Mouse (Mus musculus) testis, postnatal 14 days (tissue): Measurements from ENCODE around the gene Tmem132d.

ENCODE experiments used
- DNase-seq: peaks from one replicate; pipeline ENCODE4 v3.0.0; 2021; ENCODE audit warnings: low spot score

Gene Tmem132d

DNA sequence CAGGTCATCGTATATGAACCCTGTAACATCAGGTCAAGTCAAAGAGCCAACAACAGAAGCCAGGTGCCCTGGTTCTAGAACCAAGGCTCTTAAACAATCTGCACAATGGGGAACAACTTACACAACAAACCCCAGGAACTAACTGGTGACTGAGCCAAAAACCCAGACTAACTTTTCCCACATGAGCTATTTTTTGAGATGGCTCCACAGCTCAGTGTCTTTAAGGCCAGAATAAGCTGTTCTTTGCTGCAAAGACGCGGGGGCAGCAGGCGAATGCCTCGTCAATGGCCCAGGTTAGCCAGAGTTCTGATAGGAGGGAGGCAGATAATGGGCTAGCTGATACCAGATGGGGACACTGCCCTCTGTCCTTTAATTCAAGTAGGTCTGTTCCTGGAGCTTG is 221.8 kb downstream of the Tmem132d start:
- no peak for DNase-seq

- DNase-seq: no peak
Observed at GRCm38 (mm10) chr5:128205716-128206115, 227.2 kb downstream of the Tmem132d start.

GRCm38 (mm10) chr5:128204685-128205320 is 228.1 kb downstream of the Tmem132d start:
- DNase-seq: no peak

DNA sequence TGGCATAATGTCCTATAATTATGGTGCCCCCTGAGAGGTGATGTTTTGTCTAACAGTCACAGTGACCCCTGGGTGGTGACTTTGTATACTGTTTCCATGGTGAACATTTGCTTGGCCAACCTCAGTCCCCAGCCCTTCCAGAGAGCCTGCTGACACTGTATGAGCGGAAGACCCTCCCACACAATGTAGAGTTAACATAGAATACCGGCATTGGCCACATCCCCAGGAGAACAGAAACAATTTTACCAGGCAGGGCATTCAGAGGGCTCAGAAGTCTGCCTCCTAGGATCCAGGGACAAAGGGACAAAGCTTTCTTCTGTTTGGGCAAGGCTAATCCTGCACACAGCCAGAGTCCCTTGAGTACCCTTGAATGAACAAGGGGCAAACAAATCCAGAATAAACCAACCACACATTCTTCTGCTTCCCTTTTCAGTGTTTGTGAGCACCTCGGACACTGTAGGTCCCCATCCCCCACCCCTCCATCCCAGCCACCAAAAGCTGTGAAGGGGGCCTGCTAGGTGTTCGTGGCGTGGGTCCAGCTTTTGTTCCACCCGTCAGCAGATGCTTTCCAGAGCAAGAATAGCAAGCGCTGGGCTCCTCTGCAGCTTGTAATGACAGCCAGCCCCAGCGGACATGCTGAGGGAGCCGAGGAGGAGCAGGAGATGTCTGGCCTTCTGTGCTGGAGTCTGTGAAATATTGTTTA is 228.8 kb downstream of the Tmem132d start:
- no peak for DNase-seq

- no peak for DNase-seq
Observed at GRCm38 (mm10) chr5:128194106-128194505, 238.8 kb downstream of the Tmem132d start.

DNA sequence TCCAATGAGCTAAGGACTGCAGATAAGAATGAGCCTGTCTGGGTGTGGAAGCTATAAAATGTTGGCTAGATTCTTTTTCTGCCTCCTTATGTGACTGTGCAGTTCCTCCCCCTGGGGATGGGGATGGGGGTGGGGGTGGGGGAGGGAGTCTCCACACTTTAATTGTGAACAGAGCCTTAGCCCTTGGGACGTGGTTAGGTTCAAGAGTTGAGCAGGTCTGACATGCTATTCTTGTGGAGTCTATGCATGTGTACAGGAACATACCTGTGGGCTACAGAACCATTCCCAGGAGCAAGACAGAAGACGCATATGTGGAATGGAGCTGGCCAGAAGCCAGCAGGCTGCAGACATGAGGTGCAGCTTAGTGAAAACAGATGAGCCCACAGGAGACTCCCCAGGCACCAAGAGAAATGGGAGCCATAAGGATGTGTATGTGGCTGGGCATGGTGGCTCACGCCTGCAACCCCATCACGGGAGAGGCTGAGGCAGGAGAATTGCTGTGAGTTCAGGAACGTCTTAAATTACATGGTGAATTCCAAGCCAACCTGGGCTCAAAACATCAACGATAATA is 240.3 kb downstream of the Tmem132d start:
- DNase-seq: no peak

DNA sequence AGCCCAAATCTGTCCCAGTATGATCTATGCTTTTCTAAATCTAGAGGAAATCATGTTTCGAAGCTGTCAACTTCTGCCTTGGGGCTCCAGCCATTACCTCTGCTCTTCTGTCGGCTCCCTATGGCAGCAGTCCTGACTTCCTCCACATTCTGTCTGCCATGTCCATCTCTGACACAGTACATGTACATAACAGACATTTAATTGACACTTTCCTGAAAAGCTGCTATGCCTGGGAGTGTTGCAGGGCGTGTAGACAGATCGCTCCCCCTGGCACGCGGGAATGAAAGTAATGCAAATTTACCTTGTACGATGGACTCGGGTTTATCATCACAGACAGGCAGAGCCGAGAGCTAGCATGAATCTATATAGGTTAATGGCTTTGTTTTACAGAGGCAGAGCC is 241.2 kb downstream of the Tmem132d start:
- DNase-seq: no peak

- DNase-seq: no peak
Observed at GRCm38 (mm10) chr5:128190243-128190820, 242.5 kb downstream of the Tmem132d start.

DNA sequence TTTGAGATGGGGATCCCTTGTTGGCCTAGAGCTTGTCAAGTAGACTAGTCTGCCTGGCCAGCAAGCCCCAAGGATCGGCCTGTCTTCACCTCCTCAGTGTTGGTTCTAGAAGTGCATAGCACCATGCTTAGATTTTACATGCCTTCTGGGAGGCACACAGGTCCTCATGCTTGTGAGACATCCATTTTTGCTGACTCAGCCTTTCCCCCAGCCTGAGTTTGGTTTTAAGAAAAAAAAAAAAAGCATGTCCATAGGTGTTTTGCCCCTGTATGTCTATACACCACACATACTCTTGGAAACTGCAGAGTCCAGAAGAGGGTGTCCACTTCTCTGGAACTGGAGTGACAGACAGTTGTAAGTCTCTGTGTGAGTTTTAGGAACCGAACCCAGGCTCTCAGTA is 256.6 kb downstream of the Tmem132d start:
- no peak for DNase-seq

GRCm38 (mm10) chr5:128158901-128159675 is 273.8 kb downstream of the Tmem132d start:
- no peak for DNase-seq

DNA sequence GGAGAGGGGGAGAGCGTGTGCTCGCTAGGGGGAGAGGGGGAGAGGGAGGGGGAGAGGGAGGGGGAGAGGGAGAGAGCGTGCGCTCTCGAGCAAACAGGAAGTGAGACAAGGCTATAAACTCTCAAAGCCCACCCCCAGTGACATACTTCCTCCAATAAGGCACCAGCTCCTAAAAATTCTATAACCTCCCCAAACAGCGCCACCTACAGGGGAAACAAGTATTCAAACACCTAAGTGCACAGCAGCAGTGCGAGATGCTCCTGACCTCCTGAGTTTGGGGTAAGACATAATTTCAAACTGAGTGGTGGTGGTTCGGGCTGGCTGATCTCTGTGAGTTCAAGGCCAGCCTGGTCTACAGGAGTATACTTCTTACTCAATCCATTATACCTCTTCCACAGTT is 281.4 kb downstream of the Tmem132d start:
- DNase-seq: peak; percentile 21

DNA sequence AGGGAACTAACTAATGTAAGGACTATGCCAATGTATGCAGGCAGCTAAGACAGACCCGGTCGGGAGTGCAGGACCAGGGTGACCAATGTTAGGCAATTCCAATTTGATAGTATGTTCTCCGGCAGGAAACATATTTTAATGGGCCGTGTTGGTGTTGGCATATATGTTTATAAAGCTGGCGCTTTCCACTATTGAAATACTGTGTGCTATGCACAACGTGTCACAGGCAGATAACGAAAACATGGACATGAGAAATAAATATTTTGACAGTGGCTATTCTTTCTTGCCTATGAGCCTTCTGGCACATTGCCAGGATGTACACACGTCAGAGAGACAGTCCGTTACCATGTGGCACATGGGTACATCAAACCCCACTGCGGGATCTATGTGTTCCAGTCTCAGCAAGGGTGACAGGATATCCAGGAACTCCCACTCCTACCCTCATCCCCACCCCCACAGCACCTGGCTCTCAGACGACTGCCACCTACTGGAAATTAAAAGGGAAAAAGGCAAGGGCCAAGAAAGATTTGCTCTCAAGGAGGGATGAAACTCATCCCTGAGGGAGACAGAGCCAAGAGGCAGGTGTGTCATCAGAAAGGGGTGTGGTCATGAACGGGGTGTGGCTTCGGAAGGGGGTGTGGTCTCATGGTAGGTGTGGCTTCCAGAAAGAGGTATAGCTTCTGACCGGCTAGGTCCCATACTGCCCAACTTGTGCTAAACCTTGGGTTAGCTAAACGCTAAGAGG is 285.8 kb downstream of the Tmem132d start:
- DNase-seq: no peak

GRCm38 (mm10) chr5:128144799-128145198 is 288.1 kb downstream of the Tmem132d start:
- no peak for DNase-seq

DNA sequence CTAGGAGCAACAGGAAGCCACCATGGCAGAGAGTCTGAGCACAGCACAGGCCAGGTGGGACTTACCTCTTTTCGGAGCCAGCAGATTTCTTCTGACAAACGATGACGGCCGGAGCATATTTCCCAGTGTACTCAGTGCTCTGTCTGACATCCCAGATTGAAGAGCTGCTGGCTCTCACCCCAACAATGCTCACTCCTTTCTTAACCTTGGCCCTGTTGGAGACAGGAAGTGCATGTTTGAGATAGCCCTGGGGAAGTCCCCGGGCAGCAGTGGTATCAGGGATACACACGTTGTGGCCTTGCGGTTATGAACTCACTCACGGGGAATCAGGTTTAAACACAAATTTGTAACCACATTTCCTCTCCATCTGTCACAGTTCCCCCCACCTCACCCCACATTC is 296.1 kb downstream of the Tmem132d start:
- no peak for DNase-seq

DNA sequence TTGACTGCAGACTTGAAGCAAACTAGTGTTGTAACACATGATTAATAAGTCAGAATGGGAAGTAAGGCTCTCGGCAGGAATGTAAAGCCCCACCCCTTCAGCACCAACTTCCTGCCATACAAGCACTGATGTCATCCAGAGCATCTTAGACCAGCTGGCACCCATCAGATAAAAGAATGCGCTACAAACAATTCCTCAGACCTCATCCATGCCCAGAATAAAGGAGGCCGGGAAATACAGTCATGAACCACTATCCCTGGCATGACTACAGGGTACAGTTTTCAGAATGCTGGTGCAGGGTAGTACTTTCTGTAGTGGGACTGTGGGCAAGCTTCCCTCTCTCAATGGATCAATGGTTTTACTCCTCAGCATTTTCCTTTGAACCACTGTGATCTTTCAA is 310.2 kb downstream of the Tmem132d start:
- DNase-seq: no peak

GRCm38 (mm10) chr5:128119171-128119570 is 313.7 kb downstream of the Tmem132d start:
- no peak for DNase-seq

DNA sequence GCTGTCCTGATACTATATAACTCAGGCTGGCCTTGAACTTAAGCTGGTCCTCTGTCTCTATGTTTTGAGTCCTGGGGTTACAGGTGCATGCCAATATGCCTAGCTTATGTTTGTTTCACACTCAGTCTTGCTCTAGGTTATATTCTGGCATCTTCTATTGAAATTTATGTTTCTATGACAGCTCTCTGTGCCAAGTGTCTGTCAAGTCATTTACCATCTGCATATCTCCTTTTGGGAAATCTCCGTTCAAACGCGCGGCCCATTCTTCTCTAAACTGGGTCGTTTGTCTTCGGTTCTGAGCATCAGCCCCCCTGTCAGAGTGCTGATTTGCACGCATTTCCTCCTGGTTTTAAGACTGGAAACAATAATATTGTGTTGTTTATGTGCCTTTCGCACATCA is 319.8 kb downstream of the Tmem132d start:
- no peak for DNase-seq

DNA sequence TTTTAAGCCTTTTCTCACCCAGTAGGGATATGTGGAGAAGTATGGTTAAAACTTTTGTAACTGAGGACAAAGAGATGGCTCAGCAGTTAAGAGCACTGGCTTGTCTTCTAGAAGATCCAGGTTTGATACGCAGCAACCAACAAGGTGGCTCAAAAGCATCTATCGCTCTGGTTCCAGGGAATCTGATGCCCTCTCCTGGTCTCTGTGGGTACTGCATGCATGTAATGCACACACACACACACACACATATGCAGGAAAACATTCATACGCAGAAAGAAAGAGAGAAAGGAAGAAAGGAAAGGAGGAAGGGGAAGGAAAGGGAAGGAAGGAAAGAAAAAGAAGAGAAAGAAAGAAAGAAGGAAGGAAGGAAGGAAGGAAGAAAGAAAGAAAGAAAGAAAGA is 320.4 kb downstream of the Tmem132d start:
- DNase-seq: no peak

- DNase-seq: peak; percentile 9
Observed at GRCm38 (mm10) chr5:128111664-128112063, 321.2 kb downstream of the Tmem132d start.

DNA sequence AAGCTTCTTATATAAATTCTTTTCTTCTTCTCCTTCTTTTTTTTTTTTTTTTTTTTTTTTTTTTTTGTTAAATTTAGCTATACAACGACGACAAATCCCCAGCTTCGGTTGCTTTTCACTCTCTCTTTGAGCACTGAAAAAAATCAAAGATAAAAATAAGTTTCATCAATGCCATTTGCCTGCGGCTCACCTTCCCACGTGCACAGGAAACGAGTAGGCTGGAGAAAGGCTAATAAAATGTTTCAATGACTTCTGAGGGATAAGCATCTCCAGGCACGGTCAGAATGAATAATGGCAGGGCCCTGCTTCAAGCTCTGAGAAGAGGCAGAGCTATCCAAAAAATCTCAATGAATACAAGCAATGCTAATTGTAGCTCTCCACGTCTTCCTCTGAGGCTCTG is 330.3 kb downstream of the Tmem132d start:
- DNase-seq: no peak

DNA sequence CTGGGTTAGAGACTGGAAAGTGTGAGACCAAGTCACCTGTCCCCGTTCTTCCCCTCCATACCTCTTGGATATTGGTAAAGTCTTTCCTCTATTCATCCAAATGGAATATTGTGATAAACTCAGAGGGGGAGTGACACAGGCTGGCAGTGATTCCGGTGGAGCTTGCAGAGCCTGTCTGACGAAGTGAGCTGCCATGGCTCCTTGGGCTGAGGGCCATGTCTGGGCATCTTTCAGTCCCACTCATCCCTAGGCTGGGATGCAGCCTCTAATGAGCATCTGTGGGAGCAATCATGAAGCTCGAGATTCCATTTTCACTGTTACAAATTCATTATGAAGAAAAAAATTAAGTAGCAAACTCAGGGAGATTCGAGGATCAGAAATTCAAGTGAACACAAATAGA is 332.5 kb downstream of the Tmem132d start:
- DNase-seq: no peak

DNA sequence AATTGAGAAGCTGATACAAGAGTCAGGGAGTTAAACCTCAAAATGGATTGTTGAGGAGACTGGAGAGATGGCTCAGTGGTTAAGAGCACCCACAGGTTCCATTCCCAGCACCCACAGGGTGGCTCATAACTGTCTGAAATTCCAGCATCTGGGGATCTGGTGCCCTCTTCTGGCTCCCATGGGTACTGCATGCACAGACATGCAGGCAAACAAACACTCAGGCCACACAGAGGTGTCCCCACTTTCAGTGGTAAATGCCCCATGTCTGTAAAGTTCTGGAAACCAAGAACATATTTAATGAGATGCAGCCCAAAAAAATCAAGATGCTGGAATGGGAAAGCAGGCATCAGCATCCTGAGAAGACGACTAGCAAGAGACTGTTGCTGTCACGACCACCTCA is 333.4 kb downstream of the Tmem132d start:
- no peak for DNase-seq
